Mouse (Mus musculus) hindbrain, embryonic 14.5 days (tissue): ENCODE measurements at regions not wholly inside any gene's neighbourhood (a gene's known extent, or its start where the extent isn't known, plus 50 kb on each side); places are given as distances from the start of the nearest gene placed in this dataset.
"Not testable (repeated sequence)": the region's sequence is repeated elsewhere in the genome, so short reads cannot be mapped to it uniquely, and the experiment has no call there.

ENCODE experiments used
- ATAC-seq: fragments of 200-750 bp; cut with Nextera tagmentation; 2 replicates; pipeline ENCODE4 v1.8.0; 2017; ENCODE audit warnings: moderate number of reproducible peaks, mild to moderate bottlenecking, moderate TSS enrichment, moderate library complexity; ENCODE audit not compliant: low FRiP score
- DNase-seq: peaks from one replicate; pipeline ENCODE4 v3.0.0-alpha.2; 2015; ENCODE audit warnings: low spot score
- H3K27ac ChIP-seq: fragments of 300-500 bp; sonication (generic); 2 replicates; pipeline ENCODE4 v1.5.1; 2014; ENCODE audit warnings: mild to moderate bottlenecking, moderate library complexity
- H3K27me3 ChIP-seq: fragments of 300-500 bp; sonication (generic); 2 replicates; pipeline ENCODE4 v1.6.1; 2014; ENCODE audit warnings: mild to moderate bottlenecking, low read length, mixed read lengths; ENCODE audit not compliant: control insufficient read depth, insufficient read depth
- H3K36me3 ChIP-seq: fragments of 300-500 bp; sonication (generic); replicated peaks from 2 replicates; pipeline ENCODE4 v1.6.1; 2014; ENCODE audit not compliant: control insufficient read depth, insufficient read depth
- H3K4me1 ChIP-seq: fragments of 300-500 bp; sonication (generic); replicated peaks from 2 replicates; pipeline ENCODE4 v1.6.1; 2014; ENCODE audit warnings: antibody characterized with exemption, low read length, mixed read lengths; ENCODE audit not compliant: control insufficient read depth, insufficient read depth
- H3K4me2 ChIP-seq: fragments of 300-500 bp; sonication (generic); replicated peaks from 2 replicates; pipeline ENCODE4 v1.6.1; 2014; ENCODE audit warnings: mild to moderate bottlenecking, moderate library complexity
- H3K4me3 ChIP-seq: fragments of 300-500 bp; sonication (generic); replicated peaks from 2 replicates; pipeline ENCODE4 v1.5.1; 2014; ENCODE audit warnings: mild to moderate bottlenecking, low read length
- H3K9ac ChIP-seq: fragments of 300-500 bp; sonication (generic); 2 replicates; pipeline ENCODE4 v1.6.1; 2014
- H3K9me3 ChIP-seq: fragments of 300-500 bp; sonication (generic); 2 replicates; pipeline ENCODE4 v1.6.1; 2016; ENCODE audit warnings: low read length; ENCODE audit not compliant: control insufficient read depth
- WGBS: fragments of 180-500 bp; shearing (Covaris S2); extraction: QIAGEN DNeasy Blood & Tissue Kit; methylation state at CpG from one replicate; pipeline ENCODE4 v1.1.7; 2014; 5-methylcytosine and 5-hydroxymethylcytosine counted together

- H3K36me3 ChIP-seq = no peaks in the 10 kb centered on the region
- no peak overlapping the region for H3K4me2 ChIP-seq
- no peak for DNase-seq
- H3K27ac ChIP-seq = no peak overlapping the region
- no peaks in the 10 kb centered on the region for H3K27me3 ChIP-seq
- no peak overlapping the region for H3K4me3 ChIP-seq
- H3K9ac ChIP-seq = no peak overlapping the region
- no peak for ATAC-seq
- no peaks in the 10 kb centered on the region for H3K9me3 ChIP-seq
- H3K4me1 ChIP-seq = 0 out of 2 replicates have a peak, but pooled peaks cover 6% of the 10 kb centered on the region
- 81% methylated on average over 4 of the region's 4 CpGs for WGBS
These were observed 61.2 kb downstream of the Rhob start for GRCm38 (mm10) chr12:8438638-8439037.

DNA sequence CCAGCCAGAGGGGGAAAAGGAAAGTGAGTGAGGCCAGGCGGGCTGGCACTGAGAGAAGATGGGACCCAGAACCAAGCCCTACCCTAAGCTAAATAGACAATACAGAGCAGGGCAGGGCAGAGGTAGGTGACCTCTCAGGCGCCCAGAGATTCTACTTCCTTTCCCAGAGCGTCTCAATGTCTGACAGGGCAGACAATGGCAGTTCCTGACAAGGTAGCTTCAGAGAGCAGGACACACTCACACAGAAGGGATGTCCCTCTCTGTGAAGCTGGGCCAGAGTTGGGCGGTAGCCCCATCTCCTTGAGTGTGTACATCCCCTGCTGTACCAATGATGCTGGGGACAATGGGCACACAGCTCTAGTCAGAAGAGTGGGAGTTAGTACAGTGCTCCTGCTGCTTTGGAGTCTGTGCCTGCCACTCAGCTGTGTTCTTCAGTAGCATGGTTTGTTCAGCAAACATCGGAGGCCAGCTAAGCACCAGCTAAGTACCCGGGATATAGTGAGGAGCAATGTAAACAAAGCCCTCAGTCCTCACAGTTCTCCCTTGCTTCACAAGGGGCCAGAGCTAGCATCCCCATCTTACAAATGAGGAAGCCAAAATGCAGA, 62.7 kb downstream of the Rhob start:
- no peaks in the 10 kb centered on the region for H3K36me3 ChIP-seq
- 0 out of 2 replicates have a peak, but pooled peaks cover 11% of the 10 kb centered on the region for H3K4me1 ChIP-seq
- DNase-seq (no peak), ATAC-seq (peak; percentile 7; the same call in 1 of the 2 replicates)
- no peaks in the 10 kb centered on the region for H3K27me3 ChIP-seq
- H3K4me2 ChIP-seq = no peak overlapping the region
- no peaks in the 10 kb centered on the region for H3K9me3 ChIP-seq
- WGBS = 59% methylated on average over 6 of the region's 6 CpGs
- no peak overlapping the region for H3K4me3 ChIP-seq
- H3K27ac ChIP-seq = no peak overlapping the region
- H3K9ac ChIP-seq = no peak overlapping the region

DNA sequence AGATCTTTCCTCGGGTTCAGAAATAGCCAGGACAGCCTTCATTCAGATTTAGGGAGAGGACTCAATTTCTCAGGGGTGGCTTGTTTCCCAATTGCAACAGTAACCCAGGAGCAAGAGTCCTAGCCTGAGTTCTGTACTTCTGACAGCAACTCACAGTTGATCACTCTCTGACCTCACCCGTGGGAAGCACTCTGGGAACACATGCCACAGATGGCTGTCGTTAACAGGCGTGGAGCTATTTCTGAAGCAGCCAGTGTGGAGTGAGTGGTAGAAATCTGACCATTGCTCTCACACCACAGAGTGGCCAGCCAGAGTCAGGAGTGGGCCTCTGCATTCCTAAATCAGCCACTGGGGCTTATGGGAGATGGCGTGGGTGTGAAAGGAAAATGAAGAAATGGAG, 63.3 kb downstream of the Rhob start:
- 0 out of 2 replicates have a peak, but pooled peaks cover 11% of the 10 kb centered on the region for H3K4me1 ChIP-seq
- no peak overlapping the region for H3K4me2 ChIP-seq
- H3K9me3 ChIP-seq = no peaks in the 10 kb centered on the region
- DNase-seq (no peak), ATAC-seq (no peak)
- WGBS = 67% methylated on average over 5 of the region's 5 CpGs
- no peak overlapping the region for H3K27ac ChIP-seq
- no peak overlapping the region for H3K4me3 ChIP-seq
- no peaks in the 10 kb centered on the region for H3K36me3 ChIP-seq
- H3K9ac ChIP-seq = no peak overlapping the region
- H3K27me3 ChIP-seq = no peaks in the 10 kb centered on the region

GRCm38 (mm10) chr12:8435651-8436348, 64.0 kb downstream of the Rhob start:
- not testable (repeated sequence) for ATAC-seq, H3K4me3 ChIP-seq, H3K36me3 ChIP-seq, DNase-seq, H3K4me2 ChIP-seq, H3K9me3 ChIP-seq, H3K27ac ChIP-seq, H3K27me3 ChIP-seq, H3K9ac ChIP-seq
- 78% methylated on average over 3 of the region's 3 CpGs for WGBS
- 0 out of 2 replicates have a peak, but pooled peaks cover 11% of the 10 kb centered on the region for H3K4me1 ChIP-seq

DNA sequence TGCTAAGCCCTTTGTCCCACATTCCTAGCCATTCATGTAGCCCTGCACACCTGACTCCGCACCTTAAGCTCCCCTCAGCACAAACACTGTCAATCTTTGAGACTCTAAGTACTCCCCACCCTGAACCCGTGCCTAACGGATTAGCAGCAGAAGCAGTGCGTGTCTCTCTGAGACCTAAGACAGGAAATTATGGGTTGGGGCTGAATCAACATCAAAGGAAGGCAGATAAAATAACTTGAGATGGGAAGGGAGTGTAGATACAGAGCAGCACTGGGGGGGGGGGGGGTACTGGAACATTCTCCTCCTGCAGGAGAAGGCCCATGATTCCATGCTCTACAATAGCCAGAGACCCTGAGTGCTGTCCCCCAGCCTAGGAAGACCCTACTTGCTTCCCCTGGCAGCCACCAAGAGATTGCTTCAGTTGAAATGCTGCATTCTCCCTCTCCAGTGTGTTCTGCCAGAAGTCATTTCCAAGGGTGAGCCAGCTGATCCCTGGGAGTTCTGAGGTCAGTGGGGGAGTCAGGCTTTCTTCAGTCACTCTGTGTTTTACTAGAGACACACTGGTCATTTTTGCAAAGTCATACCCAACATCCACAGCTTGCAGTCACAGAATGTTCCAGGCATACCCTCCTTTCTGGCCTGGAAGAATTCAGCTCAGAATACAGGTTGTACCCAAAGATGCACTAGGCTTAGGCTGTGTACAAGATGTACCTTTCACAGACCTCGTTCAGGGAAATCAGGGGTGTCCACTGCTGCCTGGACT, 71.4 kb downstream of the Rhob start:
- no peaks in the 10 kb centered on the region for H3K9me3 ChIP-seq
- no peak overlapping the region for H3K9ac ChIP-seq
- H3K4me3 ChIP-seq = no peak overlapping the region
- WGBS = 87% methylated on average over 5 of the region's 5 CpGs
- H3K27ac ChIP-seq = no peak overlapping the region
- ATAC-seq (no peak), DNase-seq (no peak)
- H3K4me1 ChIP-seq = 0 out of 2 replicates have a peak, but pooled peaks cover 5% of the 10 kb centered on the region
- H3K4me2 ChIP-seq = no peak overlapping the region
- no peaks in the 10 kb centered on the region for H3K27me3 ChIP-seq
- H3K36me3 ChIP-seq = no peaks in the 10 kb centered on the region

- H3K27ac ChIP-seq = no peak overlapping the region
- H3K36me3 ChIP-seq = no peaks in the 10 kb centered on the region
- no peak overlapping the region for H3K9ac ChIP-seq
- H3K4me1 ChIP-seq = no peaks in the 10 kb centered on the region
- ATAC-seq = no peak
- no peak overlapping the region for H3K4me3 ChIP-seq
- 94% methylated on average over 6 of the region's 6 CpGs for WGBS
- DNase-seq = no peak
- no peaks in the 10 kb centered on the region for H3K27me3 ChIP-seq
- no peaks in the 10 kb centered on the region for H3K9me3 ChIP-seq
- no peak overlapping the region for H3K4me2 ChIP-seq
These were observed 75.3 kb downstream of the Rhob start for GRCm38 (mm10) chr12:8424515-8424914.

DNA sequence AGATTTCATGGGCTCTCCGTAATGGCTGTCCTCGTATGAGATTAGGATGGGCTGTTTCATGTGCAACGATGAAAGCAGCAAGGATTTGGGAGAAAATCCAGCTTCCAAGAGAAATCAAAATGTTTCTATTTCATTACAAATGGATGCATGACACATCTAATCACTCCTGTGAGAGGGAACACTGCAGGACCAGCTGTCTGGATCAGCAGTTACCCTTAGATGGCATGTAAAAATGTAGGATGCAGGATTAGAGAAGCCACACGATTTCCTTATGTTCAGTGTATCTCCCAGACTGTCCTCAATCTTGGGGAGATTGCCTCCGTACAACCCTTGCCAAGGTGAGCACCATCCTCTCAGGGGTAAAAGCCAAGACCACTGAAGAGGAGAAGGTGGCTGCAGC, 77.1 kb downstream of the Rhob start:
- ATAC-seq = no peak
- Histone ChIP-seq H3K4me1 (no peaks in the 10 kb centered on the region), H3K4me2 (no peak overlapping the region), H3K4me3 (no peak overlapping the region), H3K9ac (no peak overlapping the region), H3K9me3 (no peaks in the 10 kb centered on the region), H3K27me3 (no peaks in the 10 kb centered on the region), H3K36me3 (no peaks in the 10 kb centered on the region), H3K27ac (no peak overlapping the region)
- no peak for DNase-seq
- WGBS = 68% methylated on average over 5 of the region's 5 CpGs

- H3K4me2 ChIP-seq = no peak overlapping the region
- WGBS = 90% methylated on average over 3 of the region's 3 CpGs
- no peak for ATAC-seq
These were observed 78.6 kb downstream of the Rhob start for GRCm38 (mm10) chr12:8421271-8421567.

DNA sequence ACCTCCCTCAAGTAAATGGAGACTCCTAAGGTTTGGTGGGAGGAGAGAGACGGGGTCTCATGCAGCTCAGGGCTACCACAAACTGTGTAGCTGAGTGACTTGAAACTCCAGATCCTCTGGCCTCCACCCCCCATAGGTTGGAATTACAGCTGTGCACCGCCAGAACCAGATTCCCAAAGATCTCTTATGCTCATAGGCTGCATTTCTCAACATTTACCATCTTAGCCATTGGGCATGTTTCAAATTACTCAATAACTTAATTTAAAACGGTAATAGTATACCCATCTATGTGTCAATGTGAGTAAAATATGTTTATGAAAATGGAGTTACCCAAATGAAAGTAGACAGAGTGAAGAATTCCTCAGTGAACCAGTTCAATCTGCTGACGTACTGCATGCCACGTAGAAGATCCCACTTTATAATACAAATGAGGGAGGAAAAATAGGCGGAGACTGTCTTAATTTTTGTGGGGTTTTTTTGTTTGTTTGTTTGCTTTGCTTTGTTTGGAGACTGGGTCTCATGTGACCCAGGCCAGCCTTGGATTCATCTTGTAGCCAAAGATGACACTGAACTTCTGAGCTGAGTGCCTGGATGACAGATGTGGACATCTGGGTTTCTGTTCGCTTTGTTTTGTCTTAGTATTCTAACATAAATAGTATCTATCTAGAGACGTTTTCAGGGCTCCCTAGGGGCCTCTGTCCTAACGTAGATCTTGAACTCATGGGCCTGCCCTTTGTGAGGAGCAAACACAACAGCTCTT, 79.1 kb downstream of the Rhob start:
- H3K36me3 ChIP-seq = no peaks in the 10 kb centered on the region
- no peaks in the 10 kb centered on the region for H3K27me3 ChIP-seq
- H3K4me1 ChIP-seq = no peaks in the 10 kb centered on the region
- ATAC-seq (no peak), DNase-seq (no peak)
- H3K4me2 ChIP-seq = no peak overlapping the region
- no peak overlapping the region for H3K4me3 ChIP-seq
- no peak overlapping the region for H3K27ac ChIP-seq
- no peak overlapping the region for H3K9ac ChIP-seq
- no peaks in the 10 kb centered on the region for H3K9me3 ChIP-seq
- 77% methylated on average over 9 of the region's 9 CpGs for WGBS

More at GRCm38 (mm10) chr12:8421271-8421567, 78.6 kb downstream of the Rhob start:
- no peak overlapping the region for H3K4me3 ChIP-seq
- H3K9me3 ChIP-seq = no peaks in the 10 kb centered on the region
- H3K27ac ChIP-seq = no peak overlapping the region
- no peaks in the 10 kb centered on the region for H3K36me3 ChIP-seq
- no peaks in the 10 kb centered on the region for H3K27me3 ChIP-seq
- H3K9ac ChIP-seq = no peak overlapping the region
- DNase-seq = no peak
- no peaks in the 10 kb centered on the region for H3K4me1 ChIP-seq
